Mouse (Mus musculus): ENCODE data around the gene Hoxa10. TPM values are rescaled to one million over a fixed set of nuclear protein-coding genes. Genes with fewer than 3 reads are reported as not detected.

Hoxa10 gene
- total RNA-seq, 1 experiment from 2014 or later, result not detected

Other genes with a start within 250 kb of the Hoxa10 start
- gene Skap2, start 228.3 kb downstream of the Hoxa10 start, total RNA-seq (2017), result 348 and 404 TPM in 2 replicates
- not detected in 2 replicates for gene Hoxa1, start 82.5 kb downstream of the Hoxa10 start, total RNA-seq (2017)
- gene Hoxa2, start 76.0 kb downstream of the Hoxa10 start, total RNA-seq (2017), result not detected in 2 replicates
- not detected in 2 replicates for gene 5730596B20Rik, start 63.4 kb downstream of the Hoxa10 start, total RNA-seq (2017)
- gene Hoxa4, start 49.1 kb downstream of the Hoxa10 start, total RNA-seq (2017), result not detected in 2 replicates
- not detected in 2 replicates for gene Hoxa5, start 36.3 kb downstream of the Hoxa10 start, total RNA-seq (2017)
- not detected in 2 replicates for gene Hoxa6, start 32.1 kb downstream of the Hoxa10 start, total RNA-seq (2017)
- gene Hoxa3, start 27.5 kb downstream of the Hoxa10 start, total RNA-seq (2017), result not detected in 2 replicates
- gene Gm28308, start 27.5 kb downstream of the Hoxa10 start, total RNA-seq (2017), result not detected in 2 replicates
- 0.61 TPM in 1 of 2 replicates, not detected in the other for gene Hoxa7, start 19.0 kb downstream of the Hoxa10 start, total RNA-seq (2017)
- gene Hoxa9, start 9.8 kb downstream of the Hoxa10 start, total RNA-seq (2017), result not detected in 2 replicates
- gene Hoxa11, start 5.0 kb upstream of the Hoxa10 start, total RNA-seq (2017), result not detected in 2 replicates
- gene Hoxa13, start 20.0 kb upstream of the Hoxa10 start, total RNA-seq (2017), result not detected in 2 replicates
- not detected in 2 replicates for gene Evx1, start 72.6 kb upstream of the Hoxa10 start, total RNA-seq (2017)